Mouse (Mus musculus) kidney, adult 2 months (tissue): ENCODE results near the gene Cyp1a2.

Experiments
- CTCF ChIP-seq: fragments of 200-500 bp; conservative IDR thresholded peaks from 2 replicates; pipeline ENCODE4 v1.5.1; 2011; ENCODE audit warnings: low read depth, mild to moderate bottlenecking, control low read depth, low read length, moderate library complexity, mixed read lengths; ENCODE audit not compliant: insufficient read depth, insufficient read length
- POLR2A ChIP-seq: fragments of 200-500 bp; IDR thresholded peaks from one replicate; pipeline ENCODE4 v1.6.1; 2011; ENCODE audit warnings: low read depth, low read length, control low read depth

GRCm38 (mm10) chr9:57654966-57655365 is 28.5 kb downstream of the Cyp1a2 start:
- no peak for TF ChIP-seq POLR2A
- TF ChIP-seq CTCF: no peak
